Mouse (Mus musculus): ENCODE measurements around the gene Tmem102.

Gene Tmem102

DNA sequence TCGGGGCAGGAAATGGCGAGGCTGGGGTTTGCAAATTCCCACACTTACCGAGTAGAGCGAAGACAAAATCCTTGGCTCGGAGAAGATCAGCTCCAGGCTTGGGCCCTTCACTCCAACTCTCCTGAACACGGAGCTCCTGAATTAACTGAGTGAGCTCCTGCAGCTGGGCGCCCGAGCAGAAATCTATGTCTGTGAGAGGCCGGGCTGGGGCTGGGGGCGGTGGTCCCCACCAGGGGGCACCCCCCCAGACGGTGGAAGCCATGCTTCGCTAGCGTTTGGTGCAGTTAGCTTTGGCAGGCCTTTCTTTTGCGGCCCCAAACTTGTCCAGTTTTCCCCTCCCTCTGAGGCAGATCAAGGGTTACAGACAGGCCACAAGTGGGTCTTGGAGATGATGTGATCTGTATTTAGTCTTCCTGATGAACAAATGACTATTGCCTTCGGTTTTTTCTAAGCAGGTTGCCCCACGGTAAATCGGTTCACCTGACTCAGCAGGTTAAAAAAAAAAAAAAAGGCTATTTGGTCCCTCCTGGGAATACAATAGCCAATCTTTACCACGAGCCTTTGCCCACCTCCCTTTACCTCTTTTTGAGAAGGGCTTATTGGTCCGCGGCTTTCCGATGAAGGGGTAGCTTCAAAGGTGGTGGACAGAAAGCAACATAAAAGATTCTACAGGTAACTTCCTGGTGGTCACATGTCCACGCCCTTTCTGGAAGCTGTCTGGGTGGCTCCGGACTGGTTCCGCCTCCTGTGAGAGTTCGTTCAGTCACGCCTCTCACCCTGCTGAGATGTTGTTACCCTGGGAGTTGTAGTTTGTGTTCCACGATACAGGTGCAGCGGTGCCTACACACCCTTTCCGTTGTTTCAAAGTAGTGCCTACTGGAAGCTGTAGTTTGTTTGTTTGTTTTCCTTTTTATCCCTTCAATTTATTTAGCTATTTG lies at the start of gene Tmem102:
Gene Tmem102 (minus strand): TSS at position 653 of the 938 bp plus-strand sequence.
- peak; percentile 63 for DNase-seq (ENCODE audit: low spot score)

DNA sequence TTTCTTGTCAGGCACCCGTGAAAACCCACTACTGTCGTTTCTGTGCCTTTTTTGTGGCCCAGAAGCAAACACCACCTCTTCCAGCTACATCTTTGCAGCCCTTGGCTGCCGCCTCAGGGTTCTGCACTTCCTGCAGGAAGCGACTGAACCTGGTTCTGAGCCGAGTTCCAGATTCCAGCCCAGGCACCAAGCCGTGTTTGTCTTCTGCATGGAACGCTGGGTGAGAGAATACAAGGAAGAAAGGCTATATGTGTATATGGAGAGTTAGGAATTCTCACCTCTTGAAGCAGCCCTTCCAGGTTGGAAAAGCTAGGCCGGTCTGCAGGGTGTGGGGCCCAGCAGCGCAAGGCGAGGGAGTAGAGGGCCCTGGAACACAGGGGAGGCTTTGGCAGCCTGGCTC lies 49.3 kb upstream of the Tmem102 start:
- no peak for DNase-seq (ENCODE audit: low spot score)

DNA sequence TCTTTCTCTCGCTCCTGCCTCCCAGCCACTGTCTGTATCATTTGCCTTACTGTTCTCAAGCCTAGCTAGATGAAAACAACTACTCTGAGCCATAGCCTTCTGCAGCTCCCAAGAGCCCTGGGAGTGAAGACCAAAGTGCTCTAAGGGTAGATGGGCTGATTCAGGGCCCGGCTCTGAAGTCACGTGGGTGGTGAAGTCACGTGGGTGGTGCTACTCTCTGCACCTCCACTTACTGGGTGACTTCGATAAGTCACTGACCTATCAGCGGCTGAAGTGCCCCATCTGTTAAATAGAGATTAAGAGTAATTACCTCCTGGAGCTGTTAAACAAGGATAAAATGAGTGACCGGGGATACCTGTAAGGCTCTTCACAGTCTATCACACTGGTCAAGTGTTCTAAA lies 48.6 kb upstream of the Tmem102 start:
- peak; percentile 68 for DNase-seq (ENCODE audit: low spot score)

DNA sequence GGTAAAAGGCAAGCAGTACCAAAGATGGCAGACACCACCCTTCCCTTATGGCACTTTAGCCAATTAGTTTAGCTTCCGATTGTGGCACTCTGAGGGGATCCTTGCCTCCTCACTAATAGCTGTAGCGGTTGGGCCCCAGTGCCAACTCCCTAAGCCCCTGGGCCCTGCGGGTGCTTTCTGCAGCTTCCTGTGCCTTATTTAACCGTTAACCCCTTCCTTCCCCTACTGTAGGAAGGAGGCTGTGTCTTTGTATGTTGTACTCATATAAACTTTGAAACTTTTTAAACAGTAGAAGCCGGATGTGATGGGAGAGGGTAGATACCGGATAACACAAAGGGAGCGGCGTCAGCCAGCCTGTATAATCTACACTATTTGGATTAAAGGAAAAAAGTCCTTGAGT lies 45.3 kb upstream of the Tmem102 start:
- no peak for DNase-seq (ENCODE audit: low spot score)

DNA sequence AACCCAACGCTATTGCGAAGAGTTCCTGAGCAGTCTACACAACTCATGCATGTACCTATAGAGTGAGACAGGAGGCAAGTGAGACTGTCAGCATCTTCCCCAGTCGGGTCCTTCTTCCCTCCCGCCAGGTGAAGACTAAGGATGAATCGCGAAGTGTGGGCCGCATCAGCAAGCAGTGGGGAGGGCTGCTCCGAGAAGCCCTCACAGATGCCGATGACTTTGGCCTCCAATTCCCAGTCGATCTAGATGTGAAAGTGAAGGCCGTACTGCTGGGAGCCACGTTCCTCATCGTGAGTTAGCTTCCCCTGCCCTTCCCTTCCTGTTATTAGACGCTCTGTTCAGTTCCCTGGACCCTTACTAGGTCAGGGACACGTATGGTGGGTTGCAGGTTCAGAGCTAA lies 44.5 kb upstream of the Tmem102 start:
- no peak for DNase-seq (ENCODE audit: low spot score)

DNA sequence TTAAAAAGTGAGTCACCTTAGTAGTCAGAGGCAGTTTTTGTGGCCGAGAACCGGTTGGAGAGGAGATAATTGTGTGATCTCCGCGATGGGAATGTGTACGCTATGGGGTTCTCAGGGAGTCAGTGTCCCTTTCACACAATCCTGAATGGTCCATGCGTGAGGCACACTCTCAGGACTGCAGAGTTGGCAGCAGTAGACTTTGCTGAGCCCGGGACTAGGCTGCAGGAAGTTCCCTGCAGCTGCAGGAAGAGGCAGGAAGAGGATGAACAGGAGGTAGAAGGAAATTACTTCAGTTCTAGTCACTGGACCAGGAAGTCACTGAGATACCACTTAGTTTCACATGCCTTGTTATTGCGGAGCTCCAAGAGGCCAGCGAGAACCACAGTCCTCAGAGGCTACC lies 43.7 kb upstream of the Tmem102 start:
- no peak for DNase-seq (ENCODE audit: low spot score)

DNA sequence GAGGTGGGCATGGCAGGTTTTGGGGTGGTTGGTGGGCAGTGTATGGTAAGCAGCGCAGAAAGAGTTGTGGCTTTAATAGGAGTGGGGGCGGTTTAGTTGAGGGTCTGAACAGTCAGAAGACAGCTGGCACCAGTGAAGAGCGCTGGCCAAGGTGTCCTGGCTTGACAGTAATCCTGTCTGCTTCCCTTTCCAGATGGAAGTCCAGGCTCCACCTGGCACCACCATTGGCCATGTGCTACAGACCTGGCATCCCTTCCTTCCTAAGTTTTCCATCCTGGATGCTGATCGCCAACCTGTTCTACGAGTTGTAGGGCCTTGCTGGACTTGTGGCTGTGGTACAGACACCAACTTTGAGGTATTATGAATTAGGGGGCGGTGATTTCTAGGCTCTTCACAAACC lies 42.6 kb upstream of the Tmem102 start:
- no peak for DNase-seq (ENCODE audit: low spot score)

DNA sequence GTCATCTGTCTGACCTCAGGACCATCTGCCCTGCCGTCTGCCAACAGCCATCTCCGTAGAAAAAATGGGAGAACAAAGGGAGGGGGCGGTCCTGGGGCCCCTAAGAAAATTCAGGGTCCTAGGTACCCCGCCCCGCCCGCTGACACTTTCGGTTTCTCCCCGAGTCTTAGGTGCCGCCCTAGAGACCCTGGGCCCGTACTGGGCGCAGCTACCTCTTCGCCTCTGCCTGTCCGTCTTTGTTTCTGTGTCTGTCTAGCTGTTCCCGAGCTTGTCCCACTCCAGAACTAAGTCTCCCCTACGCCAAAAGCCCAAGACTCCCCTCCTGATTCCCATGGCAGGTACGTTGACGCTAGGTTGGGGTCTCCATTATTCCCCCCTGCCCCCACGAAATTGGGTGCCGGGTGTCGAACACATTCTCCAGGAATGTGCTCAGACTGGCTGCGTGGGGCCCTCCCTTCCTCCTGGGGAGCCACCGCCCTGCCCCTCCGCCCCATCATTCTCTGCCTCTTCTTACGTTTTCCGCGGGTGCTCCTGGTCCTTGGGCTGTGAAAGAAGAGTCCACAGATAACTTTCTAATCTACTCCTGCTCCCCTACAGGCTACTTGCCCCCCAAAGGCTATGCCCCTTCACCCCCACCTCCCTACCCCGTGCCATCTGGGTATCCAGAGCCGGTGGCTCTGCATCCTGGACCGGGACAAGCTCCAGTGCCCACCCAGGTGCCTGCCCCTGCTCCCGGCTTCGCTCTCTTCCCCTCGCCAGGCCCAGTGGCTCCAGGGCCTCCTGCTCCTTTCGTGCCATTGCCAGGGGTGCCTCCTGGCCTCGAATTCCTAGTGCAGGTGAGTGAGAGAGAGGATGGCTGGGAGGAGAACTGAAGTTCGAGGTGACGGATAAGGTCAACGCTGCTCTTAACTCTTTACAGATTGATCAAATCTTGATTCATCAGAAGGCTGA lies 41.6 kb upstream of the Tmem102 start:
- peak; percentile 54 for DNase-seq (ENCODE audit: low spot score)

DNA sequence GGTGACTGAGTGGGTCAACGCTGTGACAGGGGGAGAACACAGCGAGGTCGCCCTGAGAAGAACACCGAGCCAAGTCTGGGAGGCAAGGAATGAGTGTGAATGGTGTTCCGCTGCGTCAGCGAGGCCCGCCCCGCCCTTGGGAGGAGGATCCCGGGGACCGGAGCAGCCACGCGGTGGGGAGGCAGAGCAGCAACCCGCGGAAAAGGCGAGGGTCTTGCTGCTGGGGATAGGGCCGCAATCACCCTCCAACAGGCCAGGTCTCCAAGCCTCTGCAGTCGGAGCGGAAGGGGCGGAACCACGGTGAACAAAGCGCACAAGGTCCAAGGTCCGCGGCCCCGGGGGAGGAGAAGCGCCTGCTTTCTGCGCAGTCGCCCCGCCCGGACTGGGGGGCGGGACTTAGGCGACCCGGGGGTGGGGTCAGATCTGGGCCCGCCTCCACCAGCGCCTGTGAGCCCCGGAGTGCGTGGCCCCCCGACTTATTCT lies 40.8 kb upstream of the Tmem102 start, which contains the start of gene Plscr3:
Gene Plscr3 (plus strand): TSS at position 179 of the 483 bp plus-strand sequence.
- DNase-seq (ENCODE audit: low spot score), result peak; percentile 97

DNA sequence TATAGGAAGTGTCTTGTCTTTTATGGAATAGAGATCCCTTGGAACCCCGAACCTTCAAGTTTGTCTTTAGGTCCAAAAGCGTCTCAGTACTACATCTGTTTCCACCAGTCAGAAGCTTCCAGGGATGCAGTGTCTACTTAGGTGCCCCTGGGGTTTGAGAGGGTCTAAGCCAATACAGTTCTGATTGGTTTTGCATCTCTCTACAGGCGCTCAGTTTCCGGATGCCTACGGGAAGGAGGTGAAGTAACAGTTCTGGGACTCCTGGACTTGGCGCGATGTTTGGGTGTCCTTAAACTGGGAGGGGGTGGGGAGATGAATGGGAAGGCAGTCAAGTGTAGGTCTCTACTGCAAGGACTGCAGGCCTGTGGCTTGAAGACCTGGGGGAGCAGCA lies 33.3 kb upstream of the Tmem102 start:
- DNase-seq (ENCODE audit: low spot score), result no peak

DNA sequence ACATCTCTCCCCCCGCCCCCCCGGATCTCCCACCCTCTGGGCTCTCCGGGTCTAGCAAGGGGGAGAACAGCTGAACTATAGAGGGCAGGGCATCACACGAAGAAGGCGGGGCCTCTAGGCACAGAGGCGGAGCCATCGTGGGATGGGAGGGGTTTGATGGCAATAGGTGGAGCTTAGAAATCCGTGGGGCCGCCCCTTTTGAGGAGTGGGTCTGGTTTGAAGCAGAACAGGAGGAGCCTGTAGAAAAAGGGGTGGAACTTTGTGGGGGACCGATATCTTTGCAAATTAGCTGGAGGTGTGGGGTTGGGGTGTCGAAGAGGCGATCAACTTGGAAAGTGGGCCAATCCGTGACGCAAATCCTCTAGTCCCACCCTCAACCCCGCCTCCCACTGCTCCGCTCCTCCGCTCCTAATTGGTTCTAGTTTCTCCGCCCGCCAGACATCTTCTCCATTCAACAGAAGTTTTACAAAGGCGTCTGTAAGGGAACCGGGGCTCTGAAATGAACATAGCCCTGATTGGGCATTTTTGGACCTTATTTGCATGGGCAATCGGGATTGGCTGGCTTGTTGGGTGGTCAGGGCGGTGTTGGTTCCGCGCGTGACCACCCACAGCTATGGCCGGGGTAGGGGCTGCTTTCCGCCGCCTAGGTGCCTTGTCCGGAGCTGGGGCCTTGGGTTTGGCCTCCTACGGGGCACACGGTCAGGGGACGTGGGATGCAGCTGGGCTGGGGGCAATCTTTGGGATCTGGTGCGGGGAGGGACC lies 32.7 kb upstream of the Tmem102 start, which contains the start of gene Tmem256:
Gene Tmem256 (plus strand): TSS at position 563 of the 762 bp plus-strand sequence.
- peak; percentile 99 for DNase-seq (ENCODE audit: low spot score)

DNA sequence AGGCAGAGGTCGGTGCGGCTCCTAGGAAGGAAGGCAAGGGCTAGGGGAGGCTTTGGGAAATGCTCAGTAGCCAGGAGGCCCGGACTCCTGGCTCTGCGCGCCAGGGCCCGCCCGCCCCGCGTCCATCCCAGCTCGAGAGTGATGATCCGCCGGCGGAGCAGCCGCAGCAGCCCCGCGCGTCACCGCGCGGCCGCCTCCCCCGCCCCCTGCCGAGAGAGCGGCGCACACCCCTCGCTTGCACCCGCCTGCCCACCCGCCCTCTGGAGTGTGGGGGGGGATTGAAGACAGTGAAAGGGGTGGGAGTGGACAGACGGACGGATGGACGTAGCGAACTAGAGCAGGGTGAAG lies 32.2 kb upstream of the Tmem102 start, which contains the start of gene Nlgn2:
Gene Nlgn2 (minus strand): TSS at position 181 of the 348 bp plus-strand sequence.
- no peak for DNase-seq (ENCODE audit: low spot score)

DNA sequence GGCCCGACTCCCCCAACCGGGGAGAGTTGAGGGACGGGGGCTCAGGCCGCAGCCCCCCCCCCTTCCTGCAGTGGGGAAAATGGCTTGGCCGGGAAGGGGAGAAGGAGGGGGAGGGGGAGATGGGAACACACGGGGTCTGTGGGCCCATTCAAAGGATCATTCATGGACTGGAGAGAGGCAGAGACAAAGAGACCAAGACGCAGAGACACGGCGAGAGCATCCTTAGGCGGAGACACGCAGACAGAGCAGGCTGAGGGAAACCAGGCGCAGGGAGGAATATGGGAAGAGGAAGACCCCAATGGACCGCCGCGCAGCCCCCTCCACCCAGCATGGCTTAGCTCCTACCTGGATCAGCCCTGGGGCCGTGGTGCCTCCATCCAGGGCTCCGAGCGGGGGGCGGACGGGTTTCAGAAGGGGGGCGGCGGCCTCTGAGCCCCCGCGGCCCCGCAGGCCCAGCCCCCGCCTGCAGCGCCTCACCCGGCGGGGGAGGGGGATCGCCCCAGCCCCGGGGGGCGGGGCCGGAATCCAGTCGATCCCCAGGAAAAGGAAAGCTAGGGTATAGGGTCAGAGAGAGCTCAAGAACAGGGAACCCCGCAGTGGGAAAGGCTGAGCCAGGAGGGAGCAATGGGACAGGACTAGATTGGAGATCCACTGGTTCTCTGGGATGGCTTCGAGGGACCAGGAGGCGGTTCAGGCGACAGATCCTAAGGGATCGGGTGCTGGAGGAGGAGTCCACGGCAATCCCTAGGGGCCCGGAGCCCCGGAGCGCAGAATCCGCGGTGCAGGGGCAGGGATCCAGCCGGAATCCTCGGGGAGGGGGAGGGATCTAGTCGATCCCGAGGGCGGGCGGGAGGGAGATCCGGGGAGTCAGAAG lies 31.5 kb upstream of the Tmem102 start:
- DNase-seq (ENCODE audit: low spot score), result peak; percentile 13

DNA sequence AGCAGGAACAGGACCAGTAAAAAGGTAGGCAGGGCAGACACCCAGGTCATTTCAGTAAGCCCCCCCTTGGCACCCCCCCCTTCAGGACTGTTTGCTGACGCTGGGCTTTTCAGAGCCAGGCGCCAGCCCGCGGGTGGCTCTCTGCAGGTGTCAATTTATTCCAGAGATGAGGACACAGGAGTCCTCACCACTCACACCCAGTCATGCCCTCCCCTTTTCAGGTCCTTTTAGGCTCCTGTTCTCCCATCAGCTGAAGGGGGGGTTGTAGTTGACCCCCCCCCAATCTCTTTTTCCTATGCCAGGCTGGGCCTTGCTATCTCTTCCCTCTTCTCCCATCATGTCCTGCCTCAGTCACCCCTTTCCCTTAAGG lies 30.5 kb upstream of the Tmem102 start:
- DNase-seq (ENCODE audit: low spot score), result no peak

DNA sequence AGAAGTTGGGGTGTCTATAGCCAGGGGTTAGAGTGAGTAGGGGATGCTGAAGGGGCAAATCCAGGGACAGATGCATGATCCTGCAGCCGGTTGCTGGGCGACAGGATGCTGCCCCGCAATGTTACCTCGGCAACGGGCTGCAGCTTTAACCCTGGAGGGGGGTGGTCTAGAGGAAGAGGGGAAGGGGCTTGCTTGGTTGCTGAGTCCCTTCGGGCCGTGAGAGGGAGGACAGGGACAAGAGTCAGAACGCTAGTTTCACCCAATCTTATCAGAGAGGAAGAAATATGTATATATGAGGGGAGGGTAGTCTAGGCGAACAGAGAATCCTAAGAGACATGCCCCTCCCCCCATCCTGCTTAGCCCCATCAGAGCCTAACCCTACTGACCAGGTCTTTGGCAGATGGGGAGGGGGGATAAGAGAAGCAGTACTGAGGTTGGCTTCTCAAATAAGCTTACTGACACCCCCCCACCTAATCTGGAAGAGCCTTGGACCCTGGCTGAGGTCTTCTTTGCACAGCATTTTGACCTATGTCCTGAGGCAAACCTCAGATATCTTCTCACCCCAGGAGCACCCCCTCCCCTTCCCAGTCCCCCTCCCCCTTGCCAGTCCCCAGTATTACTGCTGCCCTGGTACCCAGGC lies 30.0 kb upstream of the Tmem102 start:
- no peak for DNase-seq (ENCODE audit: low spot score)

DNA sequence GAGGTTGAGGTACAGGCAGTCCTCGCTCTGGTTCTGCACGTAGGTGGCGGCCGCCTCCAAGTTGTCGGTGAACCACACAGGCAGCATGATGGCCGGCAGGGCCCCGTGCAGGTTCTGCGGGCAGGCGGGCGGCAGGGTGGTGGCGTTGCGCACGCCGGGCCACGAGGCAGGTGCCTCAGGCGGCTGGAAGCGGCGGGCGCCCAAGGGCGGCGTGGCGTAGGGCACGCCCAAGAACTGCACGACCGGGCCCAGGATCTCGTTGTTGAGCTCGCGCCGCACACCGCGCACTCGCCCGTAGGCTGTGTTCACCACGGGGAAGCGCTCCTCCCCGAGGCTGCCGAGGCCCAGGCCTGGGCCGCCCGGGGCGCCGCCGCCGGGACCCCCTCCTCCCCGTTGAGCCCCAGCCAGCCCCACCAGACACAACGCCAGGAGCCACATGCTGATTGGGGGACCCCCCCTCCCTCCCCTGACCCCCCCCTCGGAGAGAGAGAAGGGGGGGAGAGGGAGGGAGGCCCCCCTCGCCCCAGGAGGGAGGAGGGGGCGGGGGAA lies 28.7 kb upstream of the Tmem102 start:
- DNase-seq (ENCODE audit: low spot score), result peak; percentile 22

DNA sequence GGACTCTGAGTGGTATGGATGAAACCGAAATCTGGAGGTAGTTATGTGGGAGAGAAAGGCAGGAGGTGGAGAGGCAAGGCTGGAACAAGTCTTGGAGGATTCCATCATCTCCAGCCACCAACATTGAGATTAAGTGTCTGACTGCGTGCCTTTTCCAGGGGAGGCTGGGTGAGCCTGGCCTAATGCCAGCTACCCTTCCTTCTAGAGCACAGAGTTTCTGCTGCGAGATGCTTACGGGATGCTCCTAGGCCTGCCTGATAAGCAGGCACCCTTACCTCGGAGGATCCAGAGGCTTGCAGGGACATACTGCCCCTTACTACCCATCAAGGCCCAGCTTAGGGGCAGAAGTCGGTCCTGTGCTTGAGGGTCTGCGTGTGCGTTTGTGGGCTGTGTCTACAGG lies 28.1 kb upstream of the Tmem102 start:
- DNase-seq (ENCODE audit: low spot score), result no peak

DNA sequence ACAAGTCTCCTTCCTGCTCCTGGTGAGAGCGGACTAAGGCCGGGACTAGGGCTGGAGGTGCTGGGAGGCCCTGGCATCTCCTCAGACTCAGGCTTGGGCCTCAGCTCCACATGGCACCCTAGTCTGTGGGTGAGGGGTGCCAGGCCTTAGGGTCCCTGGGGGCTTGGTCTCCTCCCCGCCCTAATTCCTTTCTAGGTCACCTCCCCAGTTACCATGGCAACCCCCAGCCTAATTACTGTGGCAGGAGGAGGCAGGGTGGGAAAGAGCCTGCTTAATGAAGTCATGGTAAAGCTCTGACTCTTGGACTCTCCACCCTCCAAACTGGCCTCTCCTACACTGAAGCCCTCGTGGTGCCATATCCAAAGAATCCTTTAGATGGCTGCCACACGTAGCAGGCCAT lies 23.4 kb upstream of the Tmem102 start:
- DNase-seq (ENCODE audit: low spot score), result no peak

DNA sequence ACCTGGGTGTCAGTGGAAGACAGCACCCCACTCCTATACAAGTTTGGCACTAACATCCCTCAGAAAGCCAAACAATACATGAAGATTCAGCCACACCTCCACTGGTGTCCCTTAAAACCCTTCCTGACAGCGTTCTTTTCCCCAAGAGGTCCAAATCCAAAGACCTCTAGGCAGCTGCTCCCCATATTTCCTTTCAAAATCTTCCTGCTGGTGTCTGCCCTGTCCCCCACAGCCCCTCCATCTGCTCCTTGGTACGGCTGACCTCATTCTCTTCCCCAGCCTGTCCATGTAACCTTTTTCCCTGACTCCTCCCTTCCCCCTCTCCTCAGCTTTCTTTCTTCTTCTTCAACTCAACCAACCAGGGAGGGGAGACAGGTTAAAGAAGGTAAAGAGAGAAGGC lies 18.0 kb upstream of the Tmem102 start:
- DNase-seq (ENCODE audit: low spot score), result no peak

DNA sequence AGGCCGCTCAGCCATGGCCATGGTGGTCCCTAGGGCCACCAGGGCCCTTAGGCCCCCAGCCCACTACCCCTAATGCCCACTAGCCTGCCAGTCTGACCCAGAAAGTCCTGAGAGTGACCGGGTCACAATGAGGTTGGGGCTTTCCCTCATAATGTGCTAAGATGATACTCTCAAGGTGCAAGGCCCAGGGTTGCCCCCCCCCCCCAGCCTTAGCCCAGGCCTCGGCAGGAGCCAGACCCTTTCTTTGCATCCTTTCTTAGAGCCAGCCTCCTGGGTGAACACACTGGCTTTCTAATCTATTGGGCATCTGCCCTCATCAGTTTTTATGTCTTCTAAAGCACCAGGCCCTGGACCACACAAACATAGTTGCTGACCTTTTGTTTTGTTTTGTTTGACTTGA lies 16.7 kb upstream of the Tmem102 start, which contains the start of gene Spem1:
Gene Spem1 (minus strand): TSS at position 101 of the 400 bp plus-strand sequence.
- DNase-seq (ENCODE audit: low spot score), result no peak
